Mouse (Mus musculus): ENCODE measurements around the gene Agpat2. TPM values are rescaled to one million over a fixed set of nuclear protein-coding genes. Genes with fewer than 3 reads are reported as not detected.

Agpat2 gene
- polyA plus RNA-seq, 1 experiment from 2014 or later, result 79.9 TPM

DNA sequence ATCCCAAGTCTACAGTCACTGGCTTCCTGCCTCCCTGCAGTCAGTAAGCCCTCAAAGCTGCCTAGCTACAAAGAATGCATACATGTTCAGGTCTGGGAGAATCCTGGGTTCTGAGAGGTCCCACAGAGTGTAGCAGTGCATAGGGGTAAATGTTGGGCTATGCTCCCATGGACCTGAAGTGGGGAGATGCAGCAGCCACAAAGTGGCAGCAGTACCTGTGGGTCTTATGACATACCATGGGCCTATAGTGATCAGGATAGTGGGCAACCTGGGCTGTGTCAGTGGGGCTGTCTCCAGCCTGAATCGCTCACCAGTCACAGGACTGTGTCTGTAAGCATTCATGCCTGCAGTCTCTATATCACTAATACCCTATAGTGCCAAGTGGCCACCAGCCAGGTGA, 24.5 kb downstream of the Agpat2 start, which contains the start of gene Egfl7:
Gene Egfl7, plus strand, starts transcription at position 301 of the 400 bp plus-strand sequence.
- Histone ChIP-seq H3K27ac (peak within 1 kb of the TSS; percentile 17; the same call in 1 of the 2 replicates), H3K36me3 (no peaks in the 10 kb centered on the region), H3K9ac (no peak within 1 kb of the TSS), H3K4me1 (replicated peaks) (peaks cover 11% of the 10 kb centered on the region; the same call in 1 of the 2 replicates), H3K4me3 (replicated peaks) (no peak within 1 kb of the TSS), H3K27me3 (replicated peaks) (no peaks in the 10 kb centered on the region), H3K9me3 (no peaks in the 10 kb centered on the region), H3K4me2 (replicated peaks) (no peak within 1 kb of the TSS)
- ATAC-seq, result no peak
- 86% methylated on average over 1 of the region's 1 CpGs for WGBS

GRCm38 (mm10) chr2:26578369-26578768, 25.8 kb downstream of the Agpat2 start:
- 41% methylated on average over 6 of the region's 6 CpGs for WGBS
- H3K4me2 ChIP-seq (replicated peaks), result 0 out of 2 replicates have a peak overlapping the region, but pooled peaks have one; percentile 4
- H3K9me3 ChIP-seq, result no peaks in the 10 kb centered on the region
- peaks cover 17% of the 10 kb centered on the region for H3K4me1 ChIP-seq (replicated peaks)
- H3K4me3 ChIP-seq (replicated peaks), result no peak overlapping the region
- no peaks in the 10 kb centered on the region for H3K36me3 ChIP-seq
- H3K27me3 ChIP-seq (replicated peaks), result no peaks in the 10 kb centered on the region; the same call in 1 of the 2 replicates
- peak overlapping the region; percentile 54 for H3K27ac ChIP-seq
- H3K9ac ChIP-seq, result no peak overlapping the region
- ATAC-seq, result peak; percentile 28

GRCm38 (mm10) chr2:26576462-26576861, 27.8 kb downstream of the Agpat2 start:
- Histone ChIP-seq H3K36me3 (no peaks in the 10 kb centered on the region), H3K4me1 (replicated peaks) (peaks cover 17% of the 10 kb centered on the region), H3K9me3 (no peaks in the 10 kb centered on the region), H3K4me3 (replicated peaks) (no peak overlapping the region), H3K9ac (no peak overlapping the region), H3K4me2 (replicated peaks) (no peak overlapping the region), H3K27me3 (replicated peaks) (no peaks in the 10 kb centered on the region; the same call in 1 of the 2 replicates), H3K27ac (no peak overlapping the region)
- WGBS, result 60% methylated on average over 4 of the region's 4 CpGs
- no peak for ATAC-seq

DNA sequence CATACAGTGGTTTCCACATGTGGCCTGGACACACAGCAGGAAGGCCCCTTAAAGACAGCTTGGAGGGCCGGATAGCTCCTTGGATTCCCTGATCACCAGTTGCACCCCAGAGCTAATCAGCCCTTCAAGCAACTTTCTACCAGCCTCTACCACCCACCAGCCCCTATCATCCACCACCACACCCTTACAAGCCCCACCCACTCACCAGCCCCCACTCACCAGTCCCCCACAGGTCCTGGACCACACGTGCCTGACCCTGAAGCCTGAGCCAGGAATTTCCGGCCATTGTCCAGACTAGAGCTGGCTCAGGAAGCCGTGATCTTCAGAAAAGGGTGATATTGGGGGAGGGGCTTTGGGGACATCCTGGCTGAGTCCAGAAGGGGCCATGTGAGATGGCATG, 28.4 kb downstream of the Agpat2 start:
- Histone ChIP-seq H3K4me1 (replicated peaks) (peaks cover 19% of the 10 kb centered on the region), H3K9me3 (no peaks in the 10 kb centered on the region), H3K4me3 (replicated peaks) (no peak overlapping the region), H3K4me2 (replicated peaks) (no peak overlapping the region), H3K36me3 (no peaks in the 10 kb centered on the region), H3K27ac (no peak overlapping the region), H3K9ac (no peak overlapping the region), H3K27me3 (replicated peaks) (no peaks in the 10 kb centered on the region; the same call in 1 of the 2 replicates)
- 58% methylated on average over 4 of the region's 4 CpGs for WGBS
- 0 out of 2 replicates have a peak, but pooled peaks have one; percentile 10 for ATAC-seq

- Histone ChIP-seq H3K4me2 (replicated peaks) (no peak overlapping the region), H3K4me3 (replicated peaks) (no peak overlapping the region), H3K9me3 (no peaks in the 10 kb centered on the region), H3K4me1 (replicated peaks) (peaks cover 21% of the 10 kb centered on the region), H3K9ac (no peak overlapping the region), H3K36me3 (no peaks in the 10 kb centered on the region), H3K27me3 (replicated peaks) (no peaks in the 10 kb centered on the region; the same call in 1 of the 2 replicates), H3K27ac (no peak overlapping the region)
- no peak for ATAC-seq
- WGBS, result 82% methylated on average over 1 of the region's 1 CpGs
Observed at GRCm38 (mm10) chr2:26575378-26575777, 28.8 kb downstream of the Agpat2 start.

DNA sequence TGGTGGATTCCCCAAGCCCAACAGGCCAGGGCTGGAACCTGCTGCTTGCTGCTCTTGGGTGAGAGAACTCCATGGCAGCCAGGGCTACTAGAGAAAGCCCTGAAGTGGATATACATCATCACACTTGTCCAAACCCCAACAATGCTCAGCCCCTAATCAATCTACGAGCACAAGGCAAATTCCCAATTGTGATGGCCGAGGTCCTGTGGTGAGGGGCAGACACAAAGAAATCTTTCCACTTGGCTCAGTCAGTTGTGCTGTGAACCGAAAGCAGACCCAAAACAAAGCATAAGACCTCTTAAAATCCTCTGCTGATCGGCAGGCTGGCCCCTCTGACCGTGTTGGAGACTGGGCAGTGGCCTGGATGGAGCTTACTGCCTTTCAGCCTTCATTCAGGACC, 29.4 kb downstream of the Agpat2 start:
- peaks cover 22% of the 10 kb centered on the region for H3K4me1 ChIP-seq (replicated peaks)
- no peaks in the 10 kb centered on the region; the same call in 1 of the 2 replicates for H3K27me3 ChIP-seq (replicated peaks)

GRCm38 (mm10) chr2:26573807-26574206, 30.4 kb downstream of the Agpat2 start:
- H3K4me1 ChIP-seq (replicated peaks), result peaks cover 23% of the 10 kb centered on the region
- H3K4me2 ChIP-seq (replicated peaks), result no peak overlapping the region

More for the DNA sequence above, 29.4 kb downstream of the Agpat2 start:
- H3K9me3 ChIP-seq, result no peaks in the 10 kb centered on the region
- H3K36me3 ChIP-seq, result no peaks in the 10 kb centered on the region
- H3K4me2 ChIP-seq (replicated peaks), result no peak overlapping the region
- 68% methylated on average over 5 of the region's 5 CpGs for WGBS
- no peak overlapping the region for H3K27ac ChIP-seq
- H3K4me3 ChIP-seq (replicated peaks), result no peak overlapping the region
- H3K9ac ChIP-seq, result no peak overlapping the region
- no peak for ATAC-seq

GRCm38 (mm10) chr2:26573396-26573795, 30.8 kb downstream of the Agpat2 start:
- Histone ChIP-seq H3K4me1 (replicated peaks) (peaks cover 23% of the 10 kb centered on the region), H3K36me3 (no peaks in the 10 kb centered on the region), H3K9me3 (no peaks in the 10 kb centered on the region), H3K27ac (peak overlapping the region; percentile 23; the same call in 1 of the 2 replicates), H3K9ac (no peak overlapping the region), H3K4me3 (replicated peaks) (no peak overlapping the region), H3K27me3 (replicated peaks) (no peaks in the 10 kb centered on the region; the same call in 1 of the 2 replicates), H3K4me2 (replicated peaks) (no peak overlapping the region)
- ATAC-seq, result no peak
- WGBS, result 51% methylated on average over 12 of the region's 12 CpGs

More at GRCm38 (mm10) chr2:26573807-26574206, 30.4 kb downstream of the Agpat2 start:
- ATAC-seq, result no peak
- no peak overlapping the region for H3K4me3 ChIP-seq (replicated peaks)
- 21% methylated on average over 5 of the region's 5 CpGs for WGBS
- H3K36me3 ChIP-seq, result no peaks in the 10 kb centered on the region
- H3K9me3 ChIP-seq, result no peaks in the 10 kb centered on the region
- H3K27ac ChIP-seq, result peak overlapping the region; percentile 23; the same call in 1 of the 2 replicates
- H3K27me3 ChIP-seq (replicated peaks), result no peaks in the 10 kb centered on the region; the same call in 1 of the 2 replicates
- no peak overlapping the region for H3K9ac ChIP-seq

GRCm38 (mm10) chr2:26571826-26572225, 32.4 kb downstream of the Agpat2 start:
- Histone ChIP-seq H3K9ac (no peak overlapping the region), H3K27me3 (replicated peaks) (no peaks in the 10 kb centered on the region; the same call in 1 of the 2 replicates), H3K27ac (peak overlapping the region; percentile 48), H3K4me2 (replicated peaks) (no peak overlapping the region), H3K9me3 (no peaks in the 10 kb centered on the region), H3K4me1 (replicated peaks) (peaks cover 20% of the 10 kb centered on the region; the same call in 1 of the 2 replicates), H3K4me3 (replicated peaks) (no peak overlapping the region), H3K36me3 (no peaks in the 10 kb centered on the region)
- no peak for ATAC-seq
- WGBS, result 58% methylated on average over 5 of the region's 5 CpGs

- no peaks in the 10 kb centered on the region; the same call in 1 of the 2 replicates for H3K27me3 ChIP-seq (replicated peaks)
- peak overlapping the region; percentile 48 for H3K27ac ChIP-seq
- H3K9ac ChIP-seq, result no peak overlapping the region
- H3K4me3 ChIP-seq (replicated peaks), result no peak overlapping the region
- 63% methylated on average over 9 of the region's 9 CpGs for WGBS
- H3K4me1 ChIP-seq (replicated peaks), result peaks cover 18% of the 10 kb centered on the region; the same call in 1 of the 2 replicates
- H3K4me2 ChIP-seq (replicated peaks), result no peak overlapping the region
- ATAC-seq, result no peak
- no peaks in the 10 kb centered on the region for H3K36me3 ChIP-seq
- no peaks in the 10 kb centered on the region for H3K9me3 ChIP-seq
Observed at GRCm38 (mm10) chr2:26571400-26571799, 32.8 kb downstream of the Agpat2 start.

DNA sequence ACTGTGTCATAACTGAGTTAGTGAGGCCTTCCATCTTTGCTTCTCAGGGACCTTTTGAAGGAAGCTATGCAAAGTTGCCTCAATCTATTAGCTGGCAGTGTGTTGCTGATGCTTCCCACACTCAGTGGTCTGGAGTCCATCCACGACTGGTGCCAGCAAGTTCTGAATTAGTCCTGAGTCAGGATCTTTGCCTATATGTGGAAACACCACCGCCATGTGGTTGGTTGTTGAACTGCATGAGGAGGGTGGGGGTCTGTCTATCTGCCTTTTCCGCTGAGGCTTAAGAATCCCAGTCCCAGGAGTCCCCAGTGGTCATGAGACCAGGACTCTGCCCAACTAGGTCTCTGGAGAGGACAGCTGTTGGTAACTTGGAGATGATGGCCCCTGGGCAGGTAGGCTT, 34.2 kb downstream of the Agpat2 start:
- ATAC-seq, result no peak
- Histone ChIP-seq H3K4me3 (replicated peaks) (no peak overlapping the region), H3K27ac (0 out of 2 replicates have a peak overlapping the region, but pooled peaks have one; percentile 40), H3K9me3 (no peaks in the 10 kb centered on the region), H3K27me3 (replicated peaks) (no peaks in the 10 kb centered on the region; the same call in 1 of the 2 replicates), H3K4me1 (replicated peaks) (peaks cover 17% of the 10 kb centered on the region; the same call in 1 of the 2 replicates), H3K36me3 (no peaks in the 10 kb centered on the region), H3K4me2 (replicated peaks) (no peak overlapping the region), H3K9ac (no peak overlapping the region)
- WGBS, result 6% methylated on average over 3 of the region's 3 CpGs

- Histone ChIP-seq H3K9ac (no peak overlapping the region), H3K27me3 (replicated peaks) (0 out of 2 replicates have a peak, but pooled peaks cover 9% of the 10 kb centered on the region), H3K4me3 (replicated peaks) (no peak overlapping the region), H3K27ac (no peak overlapping the region), H3K4me2 (replicated peaks) (no peak overlapping the region), H3K9me3 (no peaks in the 10 kb centered on the region), H3K4me1 (replicated peaks) (0 out of 2 replicates have a peak, but pooled peaks cover 5% of the 10 kb centered on the region), H3K36me3 (no peaks in the 10 kb centered on the region)
- 20% methylated on average over 4 of the region's 4 CpGs for WGBS
- no peak; the same call in 1 of the 2 replicates for ATAC-seq
Observed at GRCm38 (mm10) chr2:26566221-26566620, 38.0 kb downstream of the Agpat2 start.
